Mouse (Mus musculus) stomach, embryonic 14.5 days (tissue): ENCODE measurements around the gene Traf3ip3. TPM values are rescaled to one million over a fixed set of nuclear protein-coding genes. Genes with fewer than 3 reads are reported as not detected.
A peak's percentile ranks its signal among the peaks of the same experiment; 100 is the strongest.

Source experiments
- ATAC-seq: fragments of 200-750 bp; cut with Nextera tagmentation; 2 replicates; pipeline ENCODE4 v1.8.0; 2017; ENCODE audit warnings: low read depth, moderate TSS enrichment; ENCODE audit not compliant: insufficient number of reproducible peaks, insufficient read depth, low FRiP score
- H3K27ac ChIP-seq: fragments of 300-500 bp; sonication (generic); 2 replicates; pipeline ENCODE4 v1.5.1; 2014; ENCODE audit warnings: mild to moderate bottlenecking, low read length, moderate library complexity, mixed read lengths
- H3K27me3 ChIP-seq: fragments of 300-500 bp; sonication (generic); 2 replicates; pipeline ENCODE4 v1.6.1; 2014; ENCODE audit warnings: low read length, control low read depth, mixed read lengths; ENCODE audit not compliant: control insufficient read depth, insufficient read depth
- H3K36me3 ChIP-seq: fragments of 300-500 bp; sonication (generic); 2 replicates; pipeline ENCODE4 v1.6.1; 2014; ENCODE audit warnings: mild to moderate bottlenecking, control low read depth, low read length, moderate library complexity, mixed read lengths; ENCODE audit not compliant: control insufficient read depth, insufficient read depth
- H3K4me1 ChIP-seq: fragments of 300-500 bp; sonication (generic); 2 replicates; pipeline ENCODE4 v1.6.1; 2014; ENCODE audit warnings: low read length, control low read depth, mixed read lengths; ENCODE audit not compliant: control insufficient read depth, insufficient read depth
- H3K4me2 ChIP-seq: fragments of 300-500 bp; sonication (generic); replicated peaks from 2 replicates; pipeline ENCODE4 v1.6.1; 2014; ENCODE audit warnings: low read depth, low read length, control low read depth
- H3K4me3 ChIP-seq: fragments of 300-500 bp; sonication (generic); 2 replicates; pipeline ENCODE4 v1.5.1; 2014; ENCODE audit warnings: low read depth, low read length, control low read depth
- H3K9ac ChIP-seq: fragments of 300-500 bp; sonication (generic); replicated peaks from 2 replicates; pipeline ENCODE4 v1.6.1; 2014; ENCODE audit warnings: low read depth, mild to moderate bottlenecking, control low read depth, low read length, moderate library complexity, mixed read lengths
- H3K9me3 ChIP-seq: fragments of 300-500 bp; sonication (generic); 2 replicates; pipeline ENCODE4 v1.6.1; 2016; ENCODE audit warnings: low read depth, low read length, control low read depth; ENCODE audit not compliant: control insufficient read depth
- WGBS: fragments of 180-500 bp; shearing (Covaris S2); extraction: QIAGEN DNeasy Blood & Tissue Kit; methylation state at CpG from one replicate; pipeline ENCODE4 v1.1.7; 2014; 5-methylcytosine and 5-hydroxymethylcytosine counted together
- polyA plus RNA-seq: library from polyadenylated mRNA; unstranded; fragments of >200 nt; fragmentation: Nextera tagmentation; extraction: Ambion mirVana; gene quantifications from 2 replicates; pipeline ENCODE4 v1.2.1, GENCODE M21; 2014

The Traf3ip3 gene
- polyA plus RNA-seq, 1 experiment from 2014 or later, result 1.4 TPM

DNA sequence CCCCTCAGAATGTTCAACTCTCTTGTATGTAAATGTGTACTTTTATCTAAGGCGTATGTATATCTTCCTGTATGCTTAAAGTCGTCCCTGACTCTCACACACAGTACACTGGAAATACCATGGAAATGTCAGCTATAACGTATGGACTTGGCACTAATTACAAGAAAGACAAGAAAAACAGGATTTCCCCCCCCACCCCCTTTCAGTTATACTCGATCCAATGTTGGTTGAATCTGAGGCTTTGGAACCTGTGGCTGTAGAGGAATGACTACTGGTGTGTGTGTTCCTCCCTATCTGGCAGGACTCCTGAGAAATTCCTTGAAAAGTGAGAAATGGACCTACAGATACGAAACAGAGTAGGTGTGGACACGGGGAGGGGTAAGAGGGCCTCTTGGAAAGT lies 13.2 kb downstream of the Traf3ip3 start:
- no peaks in the 10 kb centered on the region for H3K9me3 ChIP-seq
- ATAC-seq, result no peak
- no peaks in the 10 kb centered on the region for H3K36me3 ChIP-seq
- H3K4me2 ChIP-seq, result no peak overlapping the region
- H3K4me1 ChIP-seq, result peaks cover 27% of the 10 kb centered on the region
- H3K27me3 ChIP-seq, result no peaks in the 10 kb centered on the region
- no peak overlapping the region for H3K4me3 ChIP-seq
- no peak overlapping the region for H3K9ac ChIP-seq
- 56% methylated on average over 6 of the region's 6 CpGs for whole genome bisulfite sequencing
- peak overlapping the region; percentile 76; the same call in 1 of the 2 replicates for H3K27ac ChIP-seq

DNA sequence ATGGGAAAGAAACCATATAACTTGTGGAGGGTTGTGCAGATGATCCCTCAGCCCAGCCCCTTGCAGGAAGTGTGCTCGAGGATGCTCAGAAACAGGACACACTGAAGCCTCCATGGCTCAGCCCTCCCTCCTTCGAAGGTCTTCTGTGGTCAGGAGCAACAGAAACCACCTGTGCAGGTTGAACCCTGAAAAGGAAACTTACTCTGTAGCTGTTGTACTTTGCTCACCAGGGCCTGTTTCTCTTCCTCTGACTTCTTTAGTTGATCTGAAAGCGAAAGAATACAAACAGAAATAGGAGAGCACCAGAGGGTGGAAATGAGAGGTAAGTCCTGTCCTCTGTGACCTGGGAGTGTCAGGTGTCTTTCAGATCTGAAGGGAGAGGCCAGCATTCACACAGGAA lies 20.4 kb downstream of the Traf3ip3 start:
- no peak for ATAC-seq

DNA sequence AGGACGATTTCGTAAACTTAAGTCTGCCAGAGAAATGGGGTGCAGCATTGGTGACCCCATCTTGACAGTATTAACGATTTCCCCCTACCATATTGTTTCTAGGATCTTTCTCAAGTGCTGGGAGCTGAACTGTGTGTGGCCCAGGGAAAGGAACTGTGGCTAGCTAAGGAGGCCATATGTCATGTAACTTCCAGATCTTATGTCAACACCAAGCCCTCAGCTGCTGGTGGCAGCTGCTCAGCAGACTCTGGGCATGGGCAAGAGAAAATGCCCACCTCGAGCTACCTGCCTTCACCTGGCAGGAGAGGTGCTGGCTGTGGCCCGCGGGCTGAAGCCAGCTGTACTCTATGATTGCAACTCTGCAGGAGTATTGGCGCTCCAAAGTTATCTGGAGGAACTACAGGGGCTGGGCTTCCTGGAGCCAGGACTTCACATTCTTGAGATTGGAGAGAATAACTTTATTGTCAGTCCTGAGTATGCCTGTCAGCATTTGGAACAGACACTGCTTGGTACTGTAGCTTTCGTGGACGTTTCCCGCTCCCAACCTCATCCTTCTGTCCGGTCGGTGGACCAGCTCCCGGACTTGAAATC lies 27.3 kb downstream of the Traf3ip3 start:
- Histone ChIP-seq H3K9ac (peak overlapping the region; percentile 80; the same call in 1 of the 2 replicates), H3K4me3 (peak overlapping the region; percentile 77; the same call in 1 of the 2 replicates), H3K9me3 (no peaks in the 10 kb centered on the region), H3K4me2 (peak overlapping the region; percentile 60), H3K27me3 (no peaks in the 10 kb centered on the region), H3K36me3 (no peaks in the 10 kb centered on the region), H3K4me1 (peaks cover 22% of the 10 kb centered on the region), H3K27ac (peak overlapping the region; percentile 84)
- WGBS, result 77% methylated on average over 13 of the region's 13 CpGs
- ATAC-seq, result no peak

More for the DNA sequence above, 20.4 kb downstream of the Traf3ip3 start:
- H3K4me3 ChIP-seq, result no peak overlapping the region
- H3K4me2 ChIP-seq, result no peak overlapping the region
- no peaks in the 10 kb centered on the region for H3K36me3 ChIP-seq
- H3K9ac ChIP-seq, result no peak overlapping the region
- H3K27ac ChIP-seq, result no peak overlapping the region
- 69% methylated on average over 3 of the region's 3 CpGs for WGBS
- H3K9me3 ChIP-seq, result no peaks in the 10 kb centered on the region
- no peaks in the 10 kb centered on the region for H3K27me3 ChIP-seq
- H3K4me1 ChIP-seq, result no peaks in the 10 kb centered on the region

DNA sequence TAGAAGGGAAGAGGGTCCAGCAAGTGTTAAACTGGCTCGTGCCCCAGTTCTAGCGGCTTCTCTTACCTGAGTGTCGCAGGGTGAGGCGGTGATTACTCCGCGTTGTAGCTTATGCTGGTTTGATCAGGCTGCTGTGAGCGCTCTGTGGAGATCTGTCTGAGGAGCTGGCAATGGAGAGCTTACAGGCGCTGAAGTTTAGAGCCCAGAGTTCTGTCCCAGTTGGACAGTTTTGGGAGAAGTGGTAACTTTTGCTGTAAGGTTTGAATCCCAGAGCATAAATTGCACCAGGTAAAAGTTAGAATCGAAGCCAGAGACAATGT lies 27.7 kb downstream of the Traf3ip3 start:
- no peak for ATAC-seq

DNA sequence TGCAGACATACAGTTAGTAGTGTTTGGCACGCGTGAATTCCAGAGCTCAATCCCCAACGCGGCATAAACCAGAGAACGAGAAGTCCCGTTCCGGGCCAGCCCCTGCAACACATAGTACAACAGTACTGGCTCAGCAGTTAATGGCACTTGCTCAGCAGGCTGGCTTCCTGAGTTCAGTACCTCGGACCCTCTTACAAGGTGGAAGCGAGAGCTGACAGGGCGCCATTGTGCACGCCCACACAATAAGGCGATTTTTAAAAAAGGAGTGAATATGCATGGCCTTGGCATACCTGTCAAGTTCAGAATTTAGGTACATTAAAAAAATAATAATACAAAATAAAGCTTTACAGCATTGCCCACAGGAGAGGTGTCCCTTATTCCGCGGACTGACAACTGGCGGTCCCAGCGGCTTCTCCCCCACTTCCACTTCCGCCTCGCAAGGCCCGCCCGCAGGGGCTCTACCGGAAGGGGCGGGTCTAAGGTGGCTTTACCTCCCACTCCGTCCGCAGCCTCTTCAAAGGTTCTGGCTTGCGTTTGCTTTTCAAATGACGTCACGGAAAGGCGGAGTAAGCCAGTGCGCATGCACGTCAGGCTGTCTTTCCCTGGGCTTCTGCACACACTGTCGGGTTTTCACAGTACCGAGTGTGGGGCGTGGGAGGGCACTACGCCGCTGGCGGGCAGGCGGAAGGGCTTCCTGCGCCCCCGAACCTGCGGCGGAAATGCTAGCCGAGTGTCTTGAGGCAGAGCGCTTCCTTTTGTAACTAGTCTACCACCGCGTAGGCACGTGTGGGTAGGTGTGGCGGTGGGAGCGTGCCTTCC lies 28.3 kb downstream of the Traf3ip3 start:
- under 1% methylated on average over 48 of the region's 48 CpGs for WGBS
- peak overlapping the region; percentile 80 for H3K4me2 ChIP-seq
- no peaks in the 10 kb centered on the region for H3K36me3 ChIP-seq
- no peaks in the 10 kb centered on the region for H3K9me3 ChIP-seq
- peak overlapping the region; percentile 77 for H3K4me3 ChIP-seq
- no peaks in the 10 kb centered on the region for H3K27me3 ChIP-seq
- peak; percentile 99 for ATAC-seq
- H3K27ac ChIP-seq, result peak overlapping the region; percentile 84
- peak overlapping the region; percentile 80 for H3K9ac ChIP-seq
- H3K4me1 ChIP-seq, result peaks cover 24% of the 10 kb centered on the region

More for the DNA sequence above, 27.7 kb downstream of the Traf3ip3 start:
- no peaks in the 10 kb centered on the region for H3K36me3 ChIP-seq
- H3K4me1 ChIP-seq, result peaks cover 24% of the 10 kb centered on the region
- H3K4me2 ChIP-seq, result peak overlapping the region; percentile 60
- no peaks in the 10 kb centered on the region for H3K9me3 ChIP-seq
- peak overlapping the region; percentile 84 for H3K27ac ChIP-seq
- WGBS, result 13% methylated on average over 9 of the region's 9 CpGs
- H3K4me3 ChIP-seq, result peak overlapping the region; percentile 77
- no peaks in the 10 kb centered on the region for H3K27me3 ChIP-seq
- peak overlapping the region; percentile 80 for H3K9ac ChIP-seq

DNA sequence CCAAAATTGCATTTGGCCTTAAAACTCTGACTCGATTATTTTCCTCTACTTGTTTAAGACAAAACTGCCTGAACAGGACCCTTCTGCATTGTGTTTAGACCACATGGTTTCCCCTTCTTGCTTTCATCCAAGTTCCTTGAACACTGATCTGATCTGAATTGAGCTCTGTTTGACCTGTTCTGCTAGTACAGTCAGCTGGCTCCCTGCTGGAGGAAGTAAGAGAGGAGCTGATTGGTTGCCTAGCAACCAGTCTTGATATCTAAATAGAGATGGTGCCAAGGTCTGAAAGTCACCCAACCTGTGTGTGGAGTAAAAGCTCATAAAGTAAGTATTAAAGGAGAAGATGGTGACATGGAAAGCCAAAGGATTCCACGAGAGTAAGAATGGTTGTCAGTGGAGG lies 31.6 kb downstream of the Traf3ip3 start:
- no peaks in the 10 kb centered on the region; the same call in 1 of the 2 replicates for H3K36me3 ChIP-seq
- 59% methylated on average over 2 of the region's 2 CpGs for WGBS
- no peaks in the 10 kb centered on the region for H3K9me3 ChIP-seq
- H3K4me2 ChIP-seq, result no peak overlapping the region
- no peak for ATAC-seq
- H3K4me3 ChIP-seq, result no peak overlapping the region
- peaks cover 23% of the 10 kb centered on the region for H3K4me1 ChIP-seq
- no peaks in the 10 kb centered on the region for H3K27me3 ChIP-seq
- no peak overlapping the region for H3K9ac ChIP-seq
- no peak overlapping the region for H3K27ac ChIP-seq

DNA sequence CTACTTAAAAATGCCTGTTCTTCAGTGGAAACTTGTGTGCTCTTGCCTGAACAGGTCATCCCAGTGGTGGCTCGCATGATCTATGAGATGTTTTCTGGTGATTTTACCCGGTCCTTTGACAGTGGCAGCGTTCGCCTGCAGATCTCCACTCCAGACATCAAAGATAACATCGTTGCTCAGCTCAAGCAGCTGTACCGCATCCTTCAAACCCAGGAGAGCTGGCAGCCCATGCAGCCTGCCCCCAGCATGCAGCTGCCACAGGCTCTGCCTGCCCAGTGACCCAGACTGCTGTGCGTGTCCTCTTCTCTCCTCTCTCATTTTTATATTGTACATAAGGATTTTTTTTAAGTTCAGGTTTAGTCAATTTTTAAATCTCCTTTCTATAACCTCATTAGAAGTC lies 32.3 kb downstream of the Traf3ip3 start:
- Histone ChIP-seq H3K4me2 (no peak overlapping the region), H3K4me3 (no peak overlapping the region), H3K27me3 (no peaks in the 10 kb centered on the region), H3K9ac (no peak overlapping the region), H3K9me3 (no peaks in the 10 kb centered on the region), H3K4me1 (peaks cover 19% of the 10 kb centered on the region), H3K27ac (no peak overlapping the region), H3K36me3 (no peaks in the 10 kb centered on the region; the same call in 1 of the 2 replicates)
- no peak for ATAC-seq
- WGBS, result 76% methylated on average over 7 of the region's 7 CpGs

DNA sequence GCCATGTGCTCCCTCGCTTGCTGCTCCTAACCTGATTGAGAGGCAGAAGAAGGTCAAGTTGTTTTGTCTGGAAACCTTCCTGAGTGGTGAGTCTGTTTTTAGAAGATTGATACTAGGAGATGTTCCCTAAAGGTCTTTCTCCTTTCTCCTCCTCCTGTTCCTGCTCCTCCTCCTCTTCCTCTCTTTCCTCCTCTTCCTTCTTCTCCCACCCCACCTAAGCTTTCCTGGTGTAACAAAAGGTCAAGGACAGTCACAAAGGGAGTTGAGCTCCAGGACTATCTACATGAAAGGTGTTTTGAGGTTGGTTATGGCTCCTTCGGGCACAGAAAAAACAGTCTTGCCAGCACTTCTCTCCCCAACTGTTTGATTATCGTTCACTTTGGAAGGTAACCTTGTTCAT lies 33.8 kb downstream of the Traf3ip3 start, which contains the start of gene A130010J15Rik:
Gene A130010J15Rik, plus strand, starts transcription at position 301 of the 400 bp plus-strand sequence.
- H3K36me3 ChIP-seq, result no peaks in the 10 kb centered on the region; the same call in 1 of the 2 replicates
- WGBS, result 85% methylated on average over 3 of the region's 3 CpGs

More for the DNA sequence above, 33.8 kb downstream of the Traf3ip3 start, which contains the start of gene A130010J15Rik:
- H3K27ac ChIP-seq, result no peak within 1 kb of the TSS
- H3K4me1 ChIP-seq, result peaks cover 14% of the 10 kb centered on the region
- no peaks in the 10 kb centered on the region for H3K9me3 ChIP-seq
- H3K4me3 ChIP-seq, result no peak within 1 kb of the TSS
- no peak within 1 kb of the TSS for H3K4me2 ChIP-seq
- no peaks in the 10 kb centered on the region for H3K27me3 ChIP-seq
- no peak for ATAC-seq
- no peak within 1 kb of the TSS for H3K9ac ChIP-seq
